In genomic region chr19:45081279-45081678, GRCm38 (mm10) we compare ENCODE assay signal across 8 mouse cellular contexts. TPM values are rescaled to one million over a fixed set of nuclear protein-coding genes. Genes with fewer than 3 reads are reported as not detected.
DNase-seq lines count a peak whose midpoint lies in the region; ATAC-seq lines count a peak whose summit lies in the region.

No protein-coding gene starts in this region.

- no peak overlapping the region for H3K9ac ChIP-seq in liver, embryonic 13.5 days
- H3K9ac ChIP-seq in neural tube, embryonic 11.5 days (ENCODE audit: low read length) = no peak overlapping the region

- H3K4me3 ChIP-seq in liver, embryonic 13.5 days (replicated peaks) = no peak overlapping the region
- H3K4me3 ChIP-seq in neural tube, embryonic 11.5 days (ENCODE audit: low read depth, low read length) = no peak overlapping the region

- no peak overlapping the region for H3K4me2 ChIP-seq in liver, embryonic 13.5 days
- H3K4me2 ChIP-seq in neural tube, embryonic 11.5 days (ENCODE audit: low read depth) = no peak overlapping the region

- peaks cover 49% of the 10 kb centered on the region for H3K4me1 ChIP-seq in liver, embryonic 13.5 days (replicated peaks)
- peaks cover 24% of the 10 kb centered on the region for H3K4me1 ChIP-seq in neural tube, embryonic 11.5 days (ENCODE audit: control insufficient read depth, insufficient read depth, low read length)

- under 1% methylated on average over 5 of the region's 5 CpGs for WGBS in liver, embryonic 13.5 days (ENCODE audit: insufficient replicate concordance)
- WGBS in neural tube, embryonic 11.5 days = 0% methylated on average over 5 of the region's 5 CpGs

- no peaks in the 10 kb centered on the region for H3K36me3 ChIP-seq in liver, embryonic 13.5 days
- no peaks in the 10 kb centered on the region for H3K36me3 ChIP-seq in neural tube, embryonic 11.5 days (ENCODE audit: control insufficient read depth, insufficient read depth, low read length)

- intact Hi-C loops in gastrocnemius, postnatal 36 days (cut with DNase I) = no loop called here

- ATAC-seq in liver, embryonic 13.5 days (ENCODE audit: low read depth) = no peak
- ATAC-seq in neural tube, embryonic 11.5 days (ENCODE audit: insufficient read depth, low FRiP score, low TSS enrichment) = no peak

- DNase-seq in right cerebral cortex, postnatal 14 days = peak; percentile 70
- DNase-seq in right cerebral cortex, adult 18-20 months = no peak
- peak; percentile 79 to 82 for DNase-seq in cerebellum, postnatal 36 days
- DNase-seq in gastrocnemius, postnatal 36 days = peak; percentile 47 to 62
- DNase-seq in kidney, adult 11 months = peak; percentile 29
- peak; percentile 28 for DNase-seq in liver, embryonic 13.5 days
- peak; percentile 84 for DNase-seq in neural tube, embryonic 11.5 days (ENCODE audit: low spot score)
- DNase-seq in thymus, postnatal 0 days (ENCODE audit: low spot score) = peak; percentile 80

- H3K9me3 ChIP-seq in liver, embryonic 13.5 days (replicated peaks) = no peaks in the 10 kb centered on the region
- H3K9me3 ChIP-seq in neural tube, embryonic 11.5 days (ENCODE audit: control insufficient read depth, low read length) = no peaks in the 10 kb centered on the region

- no peak overlapping the region for H3K27ac ChIP-seq in liver, embryonic 13.5 days
- H3K27ac ChIP-seq in neural tube, embryonic 11.5 days (ENCODE audit: low read depth, low read length) = no peak overlapping the region

- peaks cover 98% of the 10 kb centered on the region for H3K27me3 ChIP-seq in liver, embryonic 13.5 days
- peaks cover 61% of the 10 kb centered on the region for H3K27me3 ChIP-seq in neural tube, embryonic 11.5 days (ENCODE audit: control insufficient read depth, insufficient read depth, low read length)

RNA-seq across cellular contexts. Expression of gene Kazald1, which starts 6.2 kb away (rescaled TPM):
- total RNA-seq in gastrocnemius, postnatal 36 days (2021) = 1 to 10 TPM; 3.9 to 7.8 TPM
- 0.25 and 0.29 TPM in 2 replicates for polyA plus RNA-seq in liver, embryonic 13.5 days (2015; fragmentation: Nextera tagmentation; extraction: Ambion mirVana)
- 0.50 and 0.87 TPM in 2 replicates for polyA plus RNA-seq in neural tube, embryonic 11.5 days (2014; fragmentation: Nextera tagmentation; extraction: Ambion mirVana)
- 9.0 and 10.8 TPM in 2 replicates for polyA plus RNA-seq in thymus, postnatal 0 days (2015; fragmentation: Nextera tagmentation; extraction: Ambion mirVana)

RNA-seq across cellular contexts. Expression of gene Sfxn3, which starts 34.0 kb away (rescaled TPM):
- 10 to 100 TPM; 17.8 to 19.8 TPM for total RNA-seq in gastrocnemius, postnatal 36 days (2021)
- polyA plus RNA-seq in liver, embryonic 13.5 days (2015; fragmentation: Nextera tagmentation; extraction: Ambion mirVana) = 2.4 and 2.9 TPM in 2 replicates
- polyA plus RNA-seq in neural tube, embryonic 11.5 days (2014; fragmentation: Nextera tagmentation; extraction: Ambion mirVana) = 23.3 and 24.0 TPM in 2 replicates
- polyA plus RNA-seq in thymus, postnatal 0 days (2015; fragmentation: Nextera tagmentation; extraction: Ambion mirVana) = 17.4 and 17.9 TPM in 2 replicates

RNA-seq across cellular contexts. Expression of gene Pdzd7, which starts 35.8 kb away (rescaled TPM):
- 1 to 10 TPM; 5.1 to 5.7 TPM for total RNA-seq in gastrocnemius, postnatal 36 days (2021)
- not detected in 2 replicates for polyA plus RNA-seq in liver, embryonic 13.5 days (2015; fragmentation: Nextera tagmentation; extraction: Ambion mirVana)
- 0.57 and 0.81 TPM in 2 replicates for polyA plus RNA-seq in neural tube, embryonic 11.5 days (2014; fragmentation: Nextera tagmentation; extraction: Ambion mirVana)
- polyA plus RNA-seq in thymus, postnatal 0 days (2015; fragmentation: Nextera tagmentation; extraction: Ambion mirVana) = 0.05 and 0.08 TPM in 2 replicates
